ENCODE assay signal across 17 mouse cellular contexts in the genomic region with DNA sequence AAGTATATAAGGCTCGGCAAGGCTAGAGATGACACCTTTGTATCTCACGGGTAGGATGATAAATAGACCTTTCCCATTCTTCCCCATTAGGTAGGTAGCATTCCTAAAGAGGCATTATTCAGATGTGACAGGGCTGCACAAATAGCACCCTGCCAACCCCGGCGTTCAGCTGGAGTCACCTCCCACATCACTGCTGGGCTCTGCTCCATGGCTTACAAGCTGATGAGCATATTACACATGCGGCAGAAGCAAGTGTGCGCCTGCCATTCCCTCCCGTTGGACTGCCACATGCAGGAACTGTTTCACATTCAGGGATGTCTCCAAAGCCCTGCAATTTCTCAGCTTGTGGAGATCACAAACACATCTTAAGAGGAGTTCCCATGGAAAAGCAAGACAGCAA.
A peak's percentile ranks its signal among the peaks of the same experiment; 100 is the strongest.
DNase-seq lines count a peak whose midpoint lies in the region; ATAC-seq lines count a peak whose summit lies in the region.
"Had no signal": no experiment of that assay in that cellular context is flagged by ENCODE, and none has a peak within 500 bp of the region (broad histone marks: within the 10 kb centered on the region; RNA-seq: fewer than 3 reads in every experiment).

No protein-coding gene starts in this region.

- H3K27ac ChIP-seq in forebrain, embryonic 15.5 days (replicated peaks) = peak overlapping the region; percentile 48; the same call in 1 of the 2 replicates
- no peak overlapping the region for H3K27ac ChIP-seq in forebrain, embryonic 11.5 days (ENCODE audit: low read depth, low read length)
- H3K27ac ChIP-seq: gastrocnemius, adult 2 months; heart, embryonic 15.5 days; liver, embryonic 14.5 days had no signal

- WGBS in forebrain, embryonic 15.5 days = 68% methylated on average over 7 of the region's 7 CpGs
- WGBS in forebrain, embryonic 11.5 days = 89% methylated on average over 7 of the region's 7 CpGs

- peaks cover 17% of the 10 kb centered on the region for H3K4me1 ChIP-seq in forebrain, embryonic 15.5 days
- H3K4me1 ChIP-seq in forebrain, embryonic 11.5 days (replicated peaks; ENCODE audit: control insufficient read depth, insufficient read depth, low read length) = no peaks in the 10 kb centered on the region
- H3K4me1 ChIP-seq: heart, embryonic 15.5 days had no signal

- no peaks in the 10 kb centered on the region for H3K27me3 ChIP-seq in forebrain, embryonic 15.5 days
- H3K27me3 ChIP-seq in forebrain, embryonic 11.5 days (ENCODE audit: control insufficient read depth, insufficient read depth, low read length) = no peaks in the 10 kb centered on the region
- H3K27me3 ChIP-seq: heart, embryonic 15.5 days had no signal

- H3K4me3 ChIP-seq in forebrain, embryonic 15.5 days = no peak overlapping the region
- H3K4me3 ChIP-seq in forebrain, embryonic 11.5 days (ENCODE audit: low read depth, low read length) = no peak overlapping the region
- H3K4me3 ChIP-seq: gastrocnemius, adult 2 months; heart, embryonic 15.5 days had no signal

- H3K36me3 ChIP-seq in forebrain, embryonic 15.5 days = no peaks in the 10 kb centered on the region
- no peaks in the 10 kb centered on the region for H3K36me3 ChIP-seq in forebrain, embryonic 11.5 days (ENCODE audit: control insufficient read depth, insufficient read depth, low read length)
- H3K36me3 ChIP-seq: G1E; heart, embryonic 15.5 days had no signal

- H3K9ac ChIP-seq in forebrain, embryonic 15.5 days (replicated peaks) = no peak overlapping the region
- H3K9ac ChIP-seq in forebrain, embryonic 11.5 days (ENCODE audit: low read length) = no peak overlapping the region
- H3K9ac ChIP-seq: heart, embryonic 15.5 days; liver, embryonic 14.5 days had no signal

- ATAC-seq in forebrain, embryonic 15.5 days (replicated peaks) = peak; percentile 43; the same call in 1 of the 2 replicates
- ATAC-seq in forebrain, embryonic 11.5 days (replicated peaks; ENCODE audit: low FRiP score) = no peak
- peak; percentile 87 for ATAC-seq in frontal cortex, adult (ENCODE audit: low TSS enrichment)
- ATAC-seq: activated CD4-positive, CD25-positive, alpha-beta regulatory T cell, adult 4 months; inflammation-experienced regulatory T-cells, adult 6 months had no signal

- no peak overlapping the region for H3K4me2 ChIP-seq in forebrain, embryonic 15.5 days (replicated peaks)
- H3K4me2 ChIP-seq in forebrain, embryonic 11.5 days (ENCODE audit: low read depth, low read length, severe bottlenecking) = no peak overlapping the region
- H3K4me2 ChIP-seq: heart, embryonic 15.5 days had no signal

- no peaks in the 10 kb centered on the region for H3K9me3 ChIP-seq in forebrain, embryonic 15.5 days
- H3K9me3 ChIP-seq in forebrain, embryonic 11.5 days (ENCODE audit: control insufficient read depth, low read length) = no peaks in the 10 kb centered on the region
- H3K9me3 ChIP-seq: heart, embryonic 15.5 days had no signal

- DNase-seq in forebrain, embryonic 11.5 days (ENCODE audit: low spot score) = no peak
- DNase-seq in layer of hippocampus, postnatal 14 days (ENCODE audit: low spot score in 2 of 2) = peak; percentile 61 to 78
- DNase-seq in right cerebral cortex, adult 18-20 months = peak; percentile 83
- DNase-seq in yolk sac, embryonic 10.5 days (ENCODE audit: low spot score) = no peak
- DNase-seq in kidney, postnatal 25 days = no peak
- DNase-seq in gastrocnemius, postnatal 25 days = no peak
- DNase-seq: cerebellum, postnatal 36 days; gastrocnemius, adult 2 months; kidney, postnatal 4 days; thymus, adult 2 months had no signal

Comparison
In these comparisons a context has a peak if more than half of its experiments do, and no peak if none do; other contexts are left out.
1. DNase-seq: peak in layer of hippocampus, postnatal 14 days (2 of 2) and right cerebral cortex, adult 18-20 months (single experiment); none in forebrain, embryonic 11.5 days (single experiment), yolk sac, embryonic 10.5 days (single experiment), kidney, postnatal 25 days (0 of 2) and gastrocnemius, postnatal 25 days (single experiment).